Mouse (Mus musculus): ENCODE measurements around the gene Ndufb4.

The Ndufb4 gene

DNA sequence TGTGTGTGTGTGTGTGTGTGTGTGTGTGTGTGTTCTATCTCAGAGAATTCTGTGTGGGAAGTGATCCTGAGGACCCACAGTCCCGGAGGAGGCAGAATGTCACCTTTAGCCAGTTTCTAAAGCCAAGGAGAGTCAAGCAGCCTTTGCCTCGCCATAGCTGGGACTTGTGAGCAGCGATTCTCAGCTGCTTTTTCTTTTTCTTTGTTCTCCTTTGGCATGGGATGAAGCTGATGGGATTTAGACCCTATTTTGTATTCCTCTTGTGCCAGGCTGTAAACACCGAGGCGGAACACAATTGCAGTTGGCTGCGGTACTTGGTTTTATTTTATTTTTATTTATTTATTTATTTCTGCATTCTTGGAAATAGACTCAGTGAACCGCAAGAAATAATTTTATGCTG is 25.2 kb downstream of the Ndufb4 start:
- DNase-seq: no peak

DNA sequence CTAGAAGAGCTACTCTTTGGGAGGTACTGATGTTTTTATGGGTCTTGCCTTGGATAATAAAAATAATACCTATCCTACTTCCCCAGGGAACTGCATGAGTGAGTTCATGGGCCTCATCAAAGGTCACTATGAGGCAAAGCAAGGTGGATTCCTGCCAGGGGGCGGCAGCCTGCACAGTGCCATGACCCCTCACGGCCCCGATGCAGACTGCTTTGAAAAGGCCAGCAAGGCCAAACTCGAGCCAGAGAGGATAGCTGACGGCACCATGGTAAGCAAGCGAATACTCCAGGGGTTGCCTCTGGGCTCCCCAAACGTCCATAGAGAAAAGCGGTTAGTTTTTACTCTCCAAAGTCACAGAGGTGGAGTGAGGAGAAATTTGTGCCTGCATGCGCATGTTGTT is 25.9 kb downstream of the Ndufb4 start:
- DNase-seq: no peak

DNA sequence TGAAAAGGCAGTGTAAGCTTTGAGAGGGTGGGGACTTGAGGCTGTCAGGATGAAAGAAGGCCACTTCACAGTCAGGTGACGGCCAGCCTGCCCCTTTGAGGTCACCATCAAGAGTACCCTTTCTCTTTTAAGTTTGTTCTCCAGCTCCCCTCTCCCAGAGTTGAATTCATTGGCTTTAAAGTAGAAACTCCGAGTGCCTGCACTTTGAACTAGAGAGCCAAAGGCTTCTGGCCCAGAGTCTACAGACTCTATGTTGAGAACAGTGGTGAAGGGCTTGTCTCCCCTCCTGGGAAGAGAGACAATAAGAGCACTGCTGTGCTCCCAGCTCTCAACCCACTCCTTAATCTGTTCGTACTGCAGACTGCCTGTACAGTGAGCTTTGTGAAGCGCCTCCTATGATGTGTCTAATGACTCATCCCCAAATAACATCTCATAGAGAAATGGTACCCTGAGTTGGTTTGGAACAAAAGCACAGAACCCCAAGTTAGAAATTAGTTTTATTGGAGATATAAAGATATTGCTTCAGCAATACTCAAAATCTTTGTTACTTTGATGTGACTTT is 27.8 kb downstream of the Ndufb4 start:
- DNase-seq: no peak

DNA sequence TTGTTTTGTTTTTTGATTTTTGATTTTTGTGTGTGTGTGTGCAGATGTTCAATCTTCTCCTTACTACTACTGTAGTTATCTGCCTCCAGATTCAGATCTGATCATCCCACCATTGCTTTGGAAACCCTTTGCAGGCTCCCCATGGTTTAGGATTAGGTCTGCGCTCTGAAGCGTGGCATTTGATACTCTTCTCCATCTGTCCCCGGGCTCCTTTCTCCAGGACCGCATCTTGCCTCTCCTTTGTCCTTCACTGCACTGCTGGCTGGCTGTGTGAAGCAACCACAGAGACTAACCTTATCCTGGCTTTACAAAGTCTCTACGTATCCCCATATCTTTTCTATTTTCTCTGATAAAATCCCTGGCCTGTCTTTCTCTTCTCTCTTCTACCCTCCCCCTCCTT is 31.3 kb downstream of the Ndufb4 start:
- peak; percentile 71 for DNase-seq

DNA sequence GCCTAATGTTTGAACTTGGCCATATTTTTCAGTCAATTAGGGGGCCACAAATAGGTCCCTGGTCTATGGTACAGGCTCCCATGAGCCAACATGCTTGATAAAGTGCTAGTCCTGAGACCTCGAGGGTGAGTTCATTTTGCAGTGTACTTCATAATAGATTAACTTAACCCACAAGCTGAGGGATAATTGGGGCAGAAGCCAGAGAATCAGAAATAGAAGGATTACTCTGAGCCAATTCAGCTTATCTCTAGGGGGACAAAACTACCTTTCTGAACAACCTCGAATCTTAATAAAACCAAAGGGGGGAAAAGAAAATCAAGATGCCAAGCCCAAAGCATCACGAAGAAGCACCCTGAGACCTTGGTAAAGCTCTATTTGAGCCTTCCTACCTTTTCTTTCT is 31.9 kb downstream of the Ndufb4 start:
- no peak for DNase-seq

DNA sequence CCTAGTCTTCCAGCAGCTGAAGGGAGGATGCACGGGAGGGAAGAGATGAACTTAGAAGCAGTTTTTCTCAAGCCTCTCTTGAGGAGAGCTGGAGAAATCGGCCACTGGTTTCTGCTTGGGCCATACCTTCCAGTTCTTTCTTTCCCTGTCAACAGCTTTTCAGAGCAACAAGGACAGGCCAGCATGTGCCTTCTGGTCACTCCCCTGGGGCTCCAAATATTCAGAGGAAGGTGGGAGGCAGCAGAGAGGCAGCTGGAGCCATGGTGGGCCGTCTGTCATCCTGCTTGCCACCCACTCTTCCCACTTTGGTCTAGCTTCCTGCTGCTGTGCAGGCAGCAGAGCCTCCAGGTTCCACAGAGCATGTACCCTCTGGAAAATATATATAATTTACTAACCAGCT is 36.6 kb downstream of the Ndufb4 start:
- no peak for DNase-seq

DNA sequence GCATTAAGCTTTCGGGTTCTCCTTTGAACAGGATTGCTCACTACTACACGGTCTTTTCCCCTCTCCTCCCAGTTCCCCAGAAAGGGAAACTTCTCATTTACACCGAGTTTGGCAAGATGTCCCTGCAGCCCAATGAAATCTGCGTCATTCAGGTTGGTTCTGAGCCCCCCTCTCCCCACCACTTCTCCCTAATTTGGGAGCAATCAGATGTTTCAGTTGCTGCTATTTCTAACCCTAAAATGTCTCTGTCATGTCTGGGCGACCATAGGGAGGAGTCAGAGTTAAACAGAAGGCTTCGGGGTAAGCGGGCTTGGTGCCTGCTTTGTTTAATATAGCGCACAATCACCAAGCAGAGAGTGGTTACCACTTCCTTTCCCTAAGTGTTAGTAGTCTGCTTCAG is 38.1 kb downstream of the Ndufb4 start:
- DNase-seq: no peak

DNA sequence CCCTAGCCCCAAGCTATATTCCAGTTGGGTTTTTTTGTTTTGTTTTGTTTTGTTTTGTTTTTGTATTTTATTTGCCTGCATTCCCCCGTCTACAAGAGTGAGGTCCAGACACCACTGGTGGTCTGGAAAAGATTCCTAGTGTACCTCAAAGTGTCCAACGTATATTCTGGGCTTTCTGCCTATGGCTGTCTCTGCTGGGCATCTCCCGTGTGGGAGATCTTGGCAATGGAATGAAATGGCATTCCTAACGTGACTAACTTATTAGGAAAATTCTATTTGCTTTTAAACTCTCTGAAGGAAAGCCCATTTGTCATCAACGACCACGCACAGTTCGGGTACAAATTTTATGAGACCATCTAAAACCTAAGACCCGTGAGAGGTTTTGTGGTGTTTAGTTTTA is 38.8 kb downstream of the Ndufb4 start:
- DNase-seq: no peak

DNA sequence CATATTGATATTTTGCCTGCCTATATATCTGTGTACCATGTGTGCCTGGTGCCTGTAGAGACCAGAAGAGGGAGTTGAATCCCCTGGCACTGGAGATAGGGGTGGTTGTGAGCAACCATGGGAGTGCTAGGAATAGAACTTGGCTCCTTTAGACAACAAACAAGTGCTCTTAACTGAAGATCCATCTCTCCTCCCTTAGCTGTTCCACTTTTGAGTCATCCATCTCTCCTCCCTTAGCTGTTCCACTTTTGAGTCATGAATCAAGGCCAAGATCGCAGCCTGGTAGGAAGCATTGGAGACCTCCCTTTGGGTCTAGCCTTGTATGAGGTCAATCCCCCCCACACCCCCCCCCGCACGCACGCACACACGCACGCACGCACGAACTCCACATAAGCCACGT is 39.7 kb downstream of the Ndufb4 start:
- DNase-seq: no peak

DNA sequence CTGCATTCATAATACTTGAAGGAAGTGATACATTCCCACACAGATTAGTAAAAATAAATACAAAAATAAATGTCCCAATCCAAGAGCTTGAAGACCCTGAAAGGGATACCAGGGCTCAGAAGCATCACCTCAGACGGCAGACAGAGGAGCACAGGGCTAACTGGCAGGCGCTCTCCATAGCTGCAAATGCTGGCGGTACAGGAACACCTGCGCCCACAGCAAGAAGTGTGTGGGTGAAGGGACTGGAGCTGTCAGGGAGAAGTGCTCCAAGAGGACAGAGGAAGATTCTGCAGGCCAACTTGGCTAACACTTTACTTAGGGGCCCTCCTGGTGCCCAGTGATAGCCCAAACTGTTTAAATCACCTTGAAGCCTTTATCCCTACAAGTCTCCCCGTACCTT is 42.2 kb downstream of the Ndufb4 start:
- peak; percentile 50 for DNase-seq

DNA sequence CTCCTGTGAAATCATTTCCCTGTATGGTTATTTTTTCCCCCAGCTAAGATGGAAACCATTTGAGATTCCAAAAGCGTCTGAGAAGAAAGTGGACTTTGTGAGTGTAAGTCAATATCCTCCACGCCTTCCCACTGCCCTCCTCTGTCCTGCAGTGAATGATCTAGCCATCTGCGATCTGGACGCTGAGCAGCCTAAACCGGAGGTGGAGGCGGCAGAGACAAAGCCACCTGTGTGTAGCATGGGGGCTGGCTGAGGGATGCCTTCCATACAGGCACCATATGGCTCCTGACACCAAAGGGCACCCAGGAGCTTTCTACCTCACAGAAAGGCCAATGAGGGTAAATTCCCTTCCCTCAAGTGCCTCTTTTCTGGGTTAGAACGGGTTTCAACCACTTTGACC is 43.2 kb downstream of the Ndufb4 start:
- DNase-seq: peak; percentile 43

DNA sequence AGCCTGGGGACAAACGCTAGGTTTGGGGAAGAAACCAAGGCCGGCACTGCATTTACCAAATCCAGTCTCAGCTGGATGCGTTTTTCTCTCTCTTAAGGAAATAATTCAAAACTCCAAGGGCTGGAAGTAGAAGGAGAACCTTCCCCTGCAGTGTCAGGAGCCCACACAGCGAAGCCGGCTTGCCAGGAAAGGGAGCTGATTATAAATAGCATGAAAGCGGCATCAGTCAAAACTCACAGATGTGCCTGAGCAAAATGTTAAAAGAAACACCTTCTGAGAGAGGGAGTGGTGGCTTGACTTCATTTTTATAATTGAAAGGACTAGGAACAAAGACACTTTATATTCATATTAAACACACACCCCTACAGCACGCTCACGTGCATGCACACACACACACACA is 43.9 kb downstream of the Ndufb4 start:
- DNase-seq: no peak

DNA sequence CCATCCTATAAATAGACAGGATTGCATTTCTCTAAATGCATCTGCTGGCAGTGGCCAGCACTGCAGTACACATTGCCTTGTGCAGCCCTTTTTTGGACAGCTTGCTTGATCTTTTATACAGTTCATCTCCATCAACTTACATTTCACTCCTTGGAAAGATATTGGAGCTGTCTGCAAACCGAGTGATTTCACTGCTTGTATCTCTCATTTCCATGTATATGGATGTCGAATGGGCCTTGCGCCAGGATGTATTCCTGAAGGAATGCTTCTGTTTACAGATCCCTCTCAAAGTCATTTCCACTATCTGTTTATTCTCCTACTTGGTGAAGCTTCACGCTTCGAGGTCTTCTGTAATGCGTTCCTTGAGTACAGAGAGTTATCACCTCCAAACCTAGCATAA is 50.0 kb downstream of the Ndufb4 start:
- no peak for DNase-seq

DNA sequence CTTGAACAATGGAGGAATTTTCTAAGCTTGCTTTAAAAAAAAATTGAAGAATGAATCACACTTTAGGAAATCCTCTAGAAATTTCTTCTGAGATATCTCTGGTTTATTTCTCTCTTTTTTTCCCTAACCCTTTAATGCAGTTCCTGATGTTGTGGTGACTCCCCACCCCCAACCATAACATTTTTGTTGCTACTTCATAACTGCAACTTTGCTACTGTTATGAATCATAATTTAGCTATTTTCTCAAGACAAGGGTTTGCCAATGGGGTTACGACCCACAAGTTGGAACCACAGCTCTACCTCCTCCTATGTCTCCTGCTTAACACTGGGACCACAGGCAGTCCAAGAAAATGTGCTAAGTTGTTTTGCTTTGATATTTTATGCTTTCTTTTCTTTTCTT is 50.8 kb downstream of the Ndufb4 start:
- DNase-seq: no peak

DNA sequence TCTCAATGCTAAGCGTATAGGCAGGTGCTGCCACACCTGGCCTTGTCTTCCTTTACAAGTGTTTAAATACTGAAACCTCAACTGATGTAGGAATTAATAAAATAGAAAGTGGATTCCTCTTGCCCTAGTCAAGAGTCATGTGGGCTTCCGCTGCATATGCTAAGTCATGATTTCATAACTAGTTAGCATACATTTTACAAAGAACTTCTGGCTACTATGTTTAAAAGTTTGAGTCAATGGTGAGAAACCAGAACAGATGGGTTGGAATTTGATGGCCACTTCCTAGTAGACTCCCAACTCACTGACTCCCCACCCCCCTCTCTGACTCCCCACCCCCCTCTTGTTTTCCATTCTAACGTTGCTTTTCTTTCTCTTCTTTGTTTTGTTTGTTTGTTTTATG is 54.9 kb downstream of the Ndufb4 start:
- no peak for DNase-seq

DNA sequence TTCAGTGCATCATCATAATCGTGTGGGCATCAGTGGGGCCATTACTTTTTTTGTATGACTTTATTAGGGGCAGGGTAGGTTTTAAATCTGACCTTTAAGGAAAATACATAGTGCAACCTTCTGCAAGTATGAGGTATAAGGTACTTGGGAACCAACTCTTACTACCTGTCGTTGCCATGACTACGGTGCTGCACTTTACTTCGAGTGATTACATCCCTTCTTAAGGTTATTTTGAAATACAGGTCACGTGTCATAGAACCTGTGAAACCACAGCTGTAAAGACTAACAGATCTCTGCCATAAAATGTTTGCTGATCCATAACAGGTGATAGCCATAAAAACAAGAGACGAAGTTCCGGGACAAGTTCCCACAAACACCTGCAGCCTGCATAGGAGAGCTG is 55.8 kb downstream of the Ndufb4 start:
- no peak for DNase-seq

DNA sequence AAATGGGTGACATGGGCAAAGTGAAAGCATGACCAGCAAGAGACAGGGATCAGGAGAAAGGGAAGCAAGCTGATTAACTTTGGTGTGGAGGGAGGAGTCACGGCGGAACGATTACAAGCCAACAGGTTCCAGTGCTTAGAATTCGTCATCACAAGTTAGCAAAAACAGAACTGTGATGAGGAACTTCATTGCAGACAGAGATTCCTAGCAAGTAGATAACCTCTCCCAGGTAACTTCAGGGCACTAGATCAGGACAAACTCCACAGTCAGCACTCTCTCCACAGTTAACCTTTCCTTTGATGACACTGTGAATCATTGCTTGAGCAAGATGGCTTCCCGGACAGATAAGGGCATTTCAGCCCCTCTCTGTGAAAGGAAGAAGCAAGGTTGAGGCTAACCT is 56.8 kb downstream of the Ndufb4 start:
- DNase-seq: no peak

Data from cerebellum, adult 8-10 months (tissue).